Mouse (Mus musculus) sigmoid colon, adult 10 weeks (tissue): ENCODE results near the gene Adamtsl3. TPM values are rescaled to one million over a fixed set of nuclear protein-coding genes. Genes with fewer than 3 reads are reported as not detected.

Source experiments
- polyA plus RNA-seq: library from polyadenylated mRNA; stranded (reverse); fragments of 350-450 nt; fragmentation: Illumina TruSeq; extraction: RNeasy Lipid Tissue Mini Kit (QIAGEN cat#74804); gene quantifications from one replicate; pipeline ENCODE4 v1.2.3, GENCODE M21; 2014; ENCODE audit warnings: low read depth, low replicate concordance

Gene Adamtsl3
- 3.7 TPM for polyA plus RNA-seq

GRCm38 (mm10) chr7:82335211-82336121, at the start of gene Adamtsl3:
Adamtsl3 (plus strand) TSS chr7:82335694.

GRCm38 (mm10) chr7:82648353-82649080, 313.0 kb downstream of the Adamtsl3 start, which contains the start of the genes Saxo2 and Efl1:
Saxo2 (minus strand) TSS chr7:82648528.
Efl1 (plus strand) TSS chr7:82648614.

Other genes starting within 250 kb of the Adamtsl3 start
- 3.9 TPM for gene Sh3gl3, start 161.9 kb upstream of the Adamtsl3 start, polyA plus RNA-seq